Mouse (Mus musculus) stomach, postnatal 0 days (tissue): ENCODE data around the gene Gm10277.

Source experiments
- CTCF ChIP-seq: IDR thresholded peaks from 2 replicates; pipeline ENCODE4 v1.5.1; 2016; ENCODE audit warnings: antibody characterized with exemption, low read depth, mild to moderate bottlenecking, moderate library complexity
- EP300 ChIP-seq: optimal IDR thresholded peaks from 2 replicates; pipeline ENCODE3; 2016; ENCODE audit warnings: antibody characterized with exemption

DNA sequence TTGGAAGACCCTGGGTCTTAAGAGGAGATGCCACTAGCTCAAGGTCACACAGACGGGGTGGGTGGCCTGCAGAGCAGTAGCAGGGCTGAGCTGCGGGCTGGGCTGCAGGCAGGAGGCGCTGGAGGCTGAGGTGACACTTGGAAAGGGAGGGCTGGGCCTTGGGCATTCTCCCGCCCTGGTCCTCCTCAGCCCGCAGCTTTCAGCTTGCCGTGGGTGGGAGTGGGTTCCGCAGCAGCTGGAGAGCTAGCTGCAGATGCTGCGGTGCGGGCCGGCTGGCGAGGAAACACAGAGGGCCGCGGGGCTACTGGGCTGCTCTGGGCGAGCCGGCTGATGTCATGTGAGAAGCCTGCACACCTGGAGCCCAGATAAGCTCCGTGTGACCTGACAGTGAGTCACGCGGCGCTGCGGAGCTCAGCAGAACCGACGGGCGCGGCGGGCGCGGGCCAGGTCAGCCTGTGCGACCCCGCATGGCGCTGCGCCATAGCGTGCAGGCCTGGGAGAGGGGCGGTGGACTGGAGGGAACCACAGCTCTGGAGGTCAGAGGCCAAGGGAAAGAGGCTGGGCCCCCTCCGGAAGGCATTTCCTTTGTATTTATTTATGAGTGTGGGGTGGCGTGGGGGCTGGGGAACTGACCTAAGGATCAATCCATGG lies 21.1 kb downstream of the Gm10277 start:
- TF ChIP-seq CTCF (peak; percentile 73), EP300 (no peak)
